13 mouse cellular contexts compared by ENCODE assay signal in the genomic region with DNA sequence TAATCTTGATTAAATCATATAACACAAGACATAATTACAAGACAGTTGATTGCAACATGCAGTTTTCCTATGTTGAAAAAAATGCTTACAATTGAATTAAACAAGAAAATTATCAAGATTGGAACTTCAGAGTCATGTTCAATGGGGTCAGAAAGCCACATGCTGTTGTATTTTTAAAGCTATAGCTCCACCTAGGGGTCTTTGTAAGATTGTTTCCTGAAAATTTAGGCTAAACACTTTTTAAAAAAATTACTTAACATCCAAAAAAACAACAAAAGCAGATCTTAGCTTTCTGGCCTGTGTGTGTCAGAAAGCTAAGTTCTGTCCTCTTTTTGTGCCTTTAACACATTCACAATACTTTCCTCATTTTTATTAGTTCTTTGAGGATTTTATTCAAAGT. TPM values are rescaled to one million over a fixed set of nuclear protein-coding genes. Genes with fewer than 3 reads are reported as not detected.
DNase-seq lines count a peak whose midpoint lies in the region; ATAC-seq and TF ChIP-seq lines count a peak whose summit lies in the region.
"Had no signal": no experiment of that assay in that cellular context is flagged by ENCODE, and none has a peak within 500 bp of the region (broad histone marks: within the 10 kb centered on the region; RNA-seq: fewer than 3 reads in every experiment).

No protein-coding gene starts in this region.

- intact Hi-C loops in gastrocnemius, adult 2 months (cut with DNase I) = loop anchor here (1.0 to 10.0 kb wide), 2 partner anchors 129 to 344 kb away; no protein-coding TSS in a partner anchor

- H3K36me3 ChIP-seq in midbrain, embryonic 11.5 days (ENCODE audit: control insufficient read depth, insufficient read depth, low read length) = no peaks in the 10 kb centered on the region
- H3K36me3 ChIP-seq in midbrain, embryonic 16.5 days (ENCODE audit: control insufficient read depth, insufficient read depth, low read length) = no peaks in the 10 kb centered on the region
- H3K36me3 ChIP-seq: limb, embryonic 15.5 days had no signal

- H3K4me3 ChIP-seq in gastrocnemius, adult 2 months = no peak overlapping the region
- no peak overlapping the region for H3K4me3 ChIP-seq in midbrain, embryonic 11.5 days (ENCODE audit: low read depth, low read length)
- no peak overlapping the region for H3K4me3 ChIP-seq in midbrain, embryonic 16.5 days (ENCODE audit: low read depth, low read length)
- H3K4me3 ChIP-seq: limb, embryonic 15.5 days had no signal

- no peak overlapping the region for H3K4me2 ChIP-seq in midbrain, embryonic 11.5 days
- H3K4me2 ChIP-seq in midbrain, embryonic 16.5 days (ENCODE audit: low read length) = no peak overlapping the region
- H3K4me2 ChIP-seq: limb, embryonic 15.5 days had no signal

- no peaks in the 10 kb centered on the region for H3K9me3 ChIP-seq in midbrain, embryonic 11.5 days (ENCODE audit: control insufficient read depth, low read length)
- H3K9me3 ChIP-seq in midbrain, embryonic 16.5 days (replicated peaks; ENCODE audit: control insufficient read depth, low read length, poor library complexity, severe bottlenecking) = no peaks in the 10 kb centered on the region
- H3K9me3 ChIP-seq: limb, embryonic 15.5 days had no signal

- no peaks in the 10 kb centered on the region for H3K4me1 ChIP-seq in midbrain, embryonic 11.5 days (ENCODE audit: control insufficient read depth, insufficient read depth, low read length)
- no peaks in the 10 kb centered on the region for H3K4me1 ChIP-seq in midbrain, embryonic 16.5 days (ENCODE audit: control insufficient read depth, insufficient read depth, low read length)
- H3K4me1 ChIP-seq: limb, embryonic 15.5 days had no signal

- no peak for ATAC-seq in midbrain, embryonic 11.5 days (ENCODE audit: low FRiP score)
- no peak for ATAC-seq in midbrain, embryonic 16.5 days

- peak; percentile 76 for TF ChIP-seq CTCF in gastrocnemius, adult 2 months (IDR thresholded peaks at IDR 0.05)

- H3K9ac ChIP-seq in midbrain, embryonic 11.5 days (ENCODE audit: low read length) = no peak overlapping the region
- H3K9ac ChIP-seq in midbrain, embryonic 16.5 days (ENCODE audit: low read depth, low read length) = no peak overlapping the region
- H3K9ac ChIP-seq: limb, embryonic 15.5 days had no signal

- no peak overlapping the region for H3K27ac ChIP-seq in gastrocnemius, adult 2 months
- H3K27ac ChIP-seq in midbrain, embryonic 11.5 days (ENCODE audit: low read depth, low read length) = no peak overlapping the region
- H3K27ac ChIP-seq in midbrain, embryonic 16.5 days (ENCODE audit: low read length) = no peak overlapping the region
- H3K27ac ChIP-seq: limb, embryonic 15.5 days had no signal

- no peak for DNase-seq in gastrocnemius, adult 2 months
- no peak for DNase-seq in gastrocnemius, postnatal 10 days
- peak; percentile 84 for DNase-seq in midbrain, embryonic 11.5 days (ENCODE audit: low spot score, missing footprints)
- DNase-seq in embryo, embryonic 11.5 days (ENCODE audit: low read depth, low spot score) = peak; percentile 30
- DNase-seq in telencephalon, adult 2 months (ENCODE audit: low read depth, low spot score) = peak; percentile 15
- DNase-seq in right cerebral cortex, adult 2 months (ENCODE audit: low spot score in 2 of 2) = no peak
- no peak for DNase-seq in layer of hippocampus, adult 9-11 months
- DNase-seq: cerebellum, adult 9-11 months; gastrocnemius, postnatal 25 days; kidney, adult 11 months had no signal

- H3K27me3 ChIP-seq in midbrain, embryonic 11.5 days (ENCODE audit: control insufficient read depth, insufficient read depth, low read length) = no peaks in the 10 kb centered on the region
- H3K27me3 ChIP-seq in midbrain, embryonic 16.5 days (ENCODE audit: control insufficient read depth, insufficient read depth, low read depth, low read length) = no peaks in the 10 kb centered on the region
- H3K27me3 ChIP-seq: limb, embryonic 15.5 days had no signal

RNA-seq across cellular contexts. Expression of a gene that starts 3.0 kb away (rescaled TPM):
- not detected for total RNA-seq in gastrocnemius, adult 2 months (2021)
- total RNA-seq in gastrocnemius, postnatal 10 days (2021) = under 1 TPM; 0.14 to 0.45 TPM
- 0.05 and 0.12 TPM in 2 replicates for polyA plus RNA-seq in midbrain, embryonic 11.5 days (2014; fragmentation: Nextera tagmentation; extraction: Ambion mirVana)
- polyA plus RNA-seq in midbrain, embryonic 16.5 days (2015; fragmentation: Nextera tagmentation; extraction: Ambion mirVana) = 0.11 and 0.20 TPM in 2 replicates
- polyA plus RNA-seq: neural tube, embryonic 14.5 days had no signal

RNA-seq across cellular contexts. Expression of a gene that starts 30.8 kb away (rescaled TPM):
- total RNA-seq in gastrocnemius, adult 2 months (2021) = under 1 TPM; 0.14 to 0.26 TPM
- total RNA-seq in gastrocnemius, postnatal 10 days (2021) = 1 to 10 TPM; 2.0 to 2.5 TPM
- 5.0 and 6.0 TPM in 2 replicates for polyA plus RNA-seq in midbrain, embryonic 11.5 days (2014; fragmentation: Nextera tagmentation; extraction: Ambion mirVana)
- 4.3 and 5.9 TPM in 2 replicates for polyA plus RNA-seq in midbrain, embryonic 16.5 days (2015; fragmentation: Nextera tagmentation; extraction: Ambion mirVana)

Comparison
In these comparisons a context has a peak if more than half of its experiments do, and no peak if none do; other contexts are left out.
1. DNase-seq: peak in midbrain, embryonic 11.5 days (single experiment), embryo, embryonic 11.5 days (single experiment) and telencephalon, adult 2 months (single experiment); none in gastrocnemius, adult 2 months (single experiment), gastrocnemius, postnatal 10 days (single experiment), right cerebral cortex, adult 2 months (0 of 2) and layer of hippocampus, adult 9-11 months (single experiment).